Mouse (Mus musculus) G1E (cell line): Measurements from ENCODE around the gene Trem2.

Experiments
- CTCF ChIP-seq: IDR thresholded peaks from 2 replicates; pipeline ENCODE4 v1.5.1; 2012; ENCODE audit warnings: low read depth, low read length, inconsistent platforms, mixed read lengths
- GATA1 ChIP-seq: IDR thresholded peaks from 2 replicates; pipeline ENCODE4 v1.6.1; 2012; ENCODE audit warnings: borderline replicate concordance, low read length, inconsistent platforms, mixed read lengths
- TAL1 ChIP-seq: conservative IDR thresholded peaks from 2 replicates; pipeline ENCODE4 v1.6.1; 2012; ENCODE audit warnings: low read depth, low read length, inconsistent platforms, mixed read lengths

GRCm38 (mm10) chr17:48363421-48363965 is 17.3 kb downstream of the Trem2 start:
- TF ChIP-seq CTCF (no peak), TAL1 (no peak), GATA1 (no peak)
